Mouse (Mus musculus): ENCODE measurements around the gene Stxbp6.

Gene Stxbp6

GRCm38 (mm10) chr12:44993391-44993790 lies 81.1 kb downstream of the Stxbp6 start:
- DNase-seq, result peak; percentile 21 to 28

- DNase-seq, result no peak
Observed at GRCm38 (mm10) chr12:44992847-44993246, 81.7 kb downstream of the Stxbp6 start.

DNA sequence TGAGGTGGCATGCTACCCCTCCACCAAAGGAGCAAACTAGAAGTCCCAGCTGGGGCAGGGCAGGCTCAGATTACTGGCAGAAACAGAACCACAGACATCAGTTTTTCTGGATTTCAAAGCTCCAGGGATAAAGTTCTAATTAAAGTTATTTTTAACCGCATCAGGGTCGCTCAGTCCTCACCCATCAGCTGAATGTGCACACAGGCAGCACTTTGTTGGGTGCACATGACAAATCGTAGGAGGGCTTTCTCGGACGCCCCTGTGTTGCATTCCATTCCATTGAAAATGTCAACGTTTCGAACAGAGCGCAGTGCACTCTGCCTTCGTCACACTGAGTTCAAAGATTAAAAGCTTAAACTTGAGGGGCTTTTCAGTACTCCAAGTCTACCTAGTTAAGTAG lies 84.1 kb downstream of the Stxbp6 start:
- DNase-seq, result no peak

DNA sequence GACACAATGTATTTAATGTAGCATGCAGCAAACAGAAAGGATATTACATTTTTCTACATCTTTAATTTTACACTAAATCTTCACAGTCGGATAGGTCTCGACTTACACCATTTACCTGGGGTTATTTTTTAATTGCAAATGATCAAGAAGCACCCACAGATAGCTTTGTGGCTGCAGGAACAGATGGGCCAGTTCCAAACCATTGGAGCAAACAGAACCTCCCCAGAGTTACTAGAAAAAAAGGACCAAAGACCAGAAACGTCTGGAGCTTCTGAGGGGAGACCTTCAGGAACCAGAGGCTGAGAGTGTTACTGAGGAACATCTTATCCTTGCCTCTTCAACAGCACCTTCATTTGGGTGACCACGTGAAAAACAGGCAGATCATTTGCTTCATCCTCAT lies 85.5 kb downstream of the Stxbp6 start:
- DNase-seq, result no peak

GRCm38 (mm10) chr12:44987762-44988161 lies 86.7 kb downstream of the Stxbp6 start:
- peak in 1 of 2 experiments; percentile 5 for DNase-seq

- no peak for DNase-seq
Observed at GRCm38 (mm10) chr12:44979316-44979848, 95.1 kb downstream of the Stxbp6 start.

- DNase-seq, result no peak
Observed at GRCm38 (mm10) chr12:44975266-44975665, 99.2 kb downstream of the Stxbp6 start.

DNA sequence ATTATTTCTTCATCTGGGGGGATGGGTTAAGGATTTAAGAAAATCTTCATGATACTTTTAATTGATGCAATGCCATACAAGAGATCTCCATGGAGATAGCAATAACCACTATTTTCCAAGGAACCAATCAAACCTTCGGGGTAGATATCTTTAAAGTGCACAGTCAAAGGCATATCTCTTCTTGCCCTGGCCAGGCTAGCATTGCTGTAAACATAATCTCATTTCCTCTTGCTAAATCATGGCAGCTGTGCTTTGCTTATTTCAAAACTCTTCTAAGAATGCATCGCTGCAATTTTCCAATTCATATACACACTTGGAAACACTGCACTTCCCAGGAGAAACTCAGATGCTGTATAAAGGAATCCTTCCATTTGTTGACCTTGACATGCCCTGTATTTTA lies 103.0 kb downstream of the Stxbp6 start:
- no peak for DNase-seq

- no peak for DNase-seq
Observed at GRCm38 (mm10) chr12:44967448-44967847, 107.1 kb downstream of the Stxbp6 start.

GRCm38 (mm10) chr12:44957474-44957873 lies 117.0 kb downstream of the Stxbp6 start:
- DNase-seq, result no peak

DNA sequence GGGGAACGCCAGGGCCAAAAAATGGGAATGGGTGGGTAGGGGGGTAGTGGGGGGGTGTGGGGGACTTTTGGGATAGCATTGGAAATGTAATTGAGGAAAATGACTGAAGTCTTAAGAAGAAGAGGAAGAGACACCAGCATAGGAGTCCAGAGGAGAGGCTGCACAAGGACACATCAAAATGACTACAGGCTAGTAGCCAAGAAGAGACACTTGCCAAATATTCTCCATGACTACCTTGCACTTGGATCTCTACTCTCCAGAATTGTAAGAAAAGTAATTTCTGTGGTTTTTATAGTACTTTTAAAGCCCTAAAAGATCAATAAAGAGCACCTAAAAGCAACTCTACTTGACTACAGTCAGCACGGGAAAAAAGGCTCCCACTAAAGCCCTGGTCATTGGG lies 121.4 kb downstream of the Stxbp6 start:
- peak; percentile 18 to 24 for DNase-seq

GRCm38 (mm10) chr12:44952072-44952471 lies 122.4 kb downstream of the Stxbp6 start:
- DNase-seq, result no peak

GRCm38 (mm10) chr12:44950559-44950958 lies 124.0 kb downstream of the Stxbp6 start:
- no peak for DNase-seq

GRCm38 (mm10) chr12:44947823-44948222 lies 126.7 kb downstream of the Stxbp6 start:
- no peak for DNase-seq

- no peak for DNase-seq
Observed at GRCm38 (mm10) chr12:44940325-44940724, 134.2 kb downstream of the Stxbp6 start.

DNA sequence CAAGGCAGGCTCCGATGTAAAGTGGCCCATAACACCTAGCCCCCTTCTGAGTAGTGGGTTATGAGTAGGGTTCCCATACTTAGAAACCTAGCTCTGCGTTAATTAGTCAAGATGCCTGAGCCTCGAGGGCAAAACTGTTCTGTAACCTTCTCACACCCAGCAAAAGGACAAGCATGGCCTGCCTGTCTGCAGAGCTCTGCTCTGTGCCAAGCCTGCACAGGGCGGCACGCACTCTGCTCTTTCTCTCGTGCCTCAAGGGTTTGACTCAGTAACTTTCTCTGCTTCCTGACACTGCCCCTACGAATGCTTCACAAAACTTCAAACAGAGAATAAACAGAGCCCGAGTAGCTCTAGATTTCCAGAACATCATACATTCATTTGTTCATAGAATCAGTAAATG lies 135.4 kb downstream of the Stxbp6 start:
- DNase-seq, result no peak

- DNase-seq, result no peak
Observed at GRCm38 (mm10) chr12:44932954-44933353, 141.6 kb downstream of the Stxbp6 start.

GRCm38 (mm10) chr12:44931716-44932115 lies 142.8 kb downstream of the Stxbp6 start:
- no peak for DNase-seq

DNA sequence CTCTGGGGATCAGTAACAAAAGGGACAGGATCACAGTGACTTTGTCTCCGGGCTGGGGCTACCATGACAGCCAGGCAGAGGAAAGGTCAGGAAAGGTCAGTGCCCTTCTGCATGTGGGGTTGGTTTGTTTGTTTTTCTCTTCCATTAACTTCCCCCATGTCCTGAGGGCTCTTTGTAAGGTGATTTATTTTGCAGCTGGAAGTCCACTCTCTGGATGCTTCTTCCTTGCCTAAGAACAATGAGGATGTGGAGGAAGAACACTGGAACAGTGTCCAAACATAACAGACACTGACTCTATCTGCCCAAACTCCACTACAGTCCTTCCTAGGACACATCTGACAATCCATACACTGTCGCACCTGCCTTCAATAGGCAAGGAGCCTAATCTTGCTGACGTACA lies 146.1 kb downstream of the Stxbp6 start:
- no peak for DNase-seq

- DNase-seq, result peak; percentile 5 to 12
Observed at GRCm38 (mm10) chr12:44925901-44926300, 148.6 kb downstream of the Stxbp6 start.

DNA sequence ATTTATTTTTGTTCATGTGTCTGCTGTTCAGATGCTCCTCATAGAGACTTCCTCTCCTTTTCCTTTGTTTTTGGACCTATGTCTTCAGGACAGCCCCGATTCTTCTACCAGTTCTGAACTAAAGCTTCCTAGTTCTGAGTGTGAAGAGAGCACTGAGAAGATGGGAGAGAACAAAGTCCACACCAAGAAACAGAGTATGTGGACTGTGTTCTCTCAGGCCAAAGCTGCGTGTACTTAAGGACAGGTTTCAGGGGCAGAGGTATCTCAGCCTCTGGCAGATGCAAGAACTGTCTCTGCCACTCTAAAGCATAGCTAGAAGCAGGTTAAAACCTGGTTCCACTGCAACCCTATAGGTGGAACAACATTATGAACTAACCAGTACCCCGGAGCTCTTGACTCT lies 151.2 kb downstream of the Stxbp6 start:
- DNase-seq, result no peak

DNA sequence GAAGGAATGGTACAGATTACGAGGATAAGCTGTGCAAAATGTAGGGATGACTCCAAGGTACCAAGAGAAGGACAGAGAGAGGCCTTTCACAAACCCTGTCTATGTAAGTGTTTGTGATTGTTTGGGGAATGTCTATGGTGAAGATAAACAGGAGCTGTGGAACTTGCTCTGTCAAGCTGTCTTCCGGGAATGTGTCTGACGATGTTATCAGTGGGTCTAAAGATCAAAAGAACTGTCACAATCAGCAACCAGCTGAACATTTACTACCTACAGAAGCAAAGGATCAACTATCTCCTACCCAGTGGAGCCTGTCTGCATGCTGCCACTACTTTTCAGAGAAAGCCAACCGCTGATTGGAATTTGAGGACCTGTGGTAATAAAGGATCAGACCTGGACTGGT lies 152.3 kb downstream of the Stxbp6 start:
- no peak for DNase-seq

DNA sequence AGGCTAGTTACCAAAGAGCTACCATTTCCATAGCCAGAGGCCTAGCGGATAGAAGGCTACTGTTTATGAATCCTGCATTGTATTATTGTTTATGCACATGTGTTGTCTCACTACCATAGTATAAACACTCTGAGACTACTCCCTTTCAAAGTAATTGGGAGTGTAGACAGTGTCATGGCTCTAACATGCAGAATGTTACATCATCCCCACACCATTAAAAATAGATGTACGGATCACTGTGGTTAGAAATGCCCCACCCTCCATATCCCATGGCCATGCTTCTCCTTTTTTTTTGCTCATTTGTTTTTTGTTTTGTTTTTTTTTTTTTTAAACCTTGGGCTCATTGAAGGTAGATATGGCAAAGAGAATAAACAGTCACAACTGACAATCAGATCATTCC lies 154.9 kb downstream of the Stxbp6 start:
- no peak for DNase-seq

GRCm38 (mm10) chr12:44918929-44919328 lies 155.6 kb downstream of the Stxbp6 start:
- DNase-seq, result no peak

GRCm38 (mm10) chr12:44913854-44914253 lies 160.7 kb downstream of the Stxbp6 start:
- no peak for DNase-seq

Measured in cerebellum, postnatal 10 days (tissue).